Mouse (Mus musculus): ENCODE results near the gene Itgb2l. TPM values are rescaled to one million over a fixed set of nuclear protein-coding genes. Genes with fewer than 3 reads are reported as not detected.

The Itgb2l gene
- polyA plus RNA-seq, 1 experiment from 2014 or later, result 0.23 TPM

- no peak overlapping the region for H3K4me3 ChIP-seq (ENCODE audit: low read depth, low read length)
- no peaks in the 10 kb centered on the region for H3K27me3 ChIP-seq (ENCODE audit: control insufficient read depth, insufficient read depth, low read length)
- no peaks in the 10 kb centered on the region for H3K9me3 ChIP-seq (ENCODE audit: control insufficient read depth, low read length)
- H3K4me2 ChIP-seq (replicated peaks; ENCODE audit: low read depth), result no peak overlapping the region
- WGBS, result 83% methylated on average over 8 of the region's 8 CpGs
- H3K36me3 ChIP-seq (ENCODE audit: control insufficient read depth, insufficient read depth, low read length), result no peaks in the 10 kb centered on the region
- TF ChIP-seq EP300 (optimal IDR thresholded peaks at IDR 0.05), result no peak
- no peak for TF ChIP-seq CTCF (IDR thresholded peaks at IDR 0.05; ENCODE audit: low read depth)
- DNase-seq (ENCODE audit: low spot score) (no peak), ATAC-seq (ENCODE audit: low FRiP score, low TSS enrichment) (no peak)
- no peak overlapping the region for H3K9ac ChIP-seq (ENCODE audit: low read length)
- H3K27ac ChIP-seq (replicated peaks), result no peak overlapping the region
- H3K4me1 ChIP-seq (replicated peaks; ENCODE audit: control insufficient read depth, insufficient read depth), result no peaks in the 10 kb centered on the region
These were observed 2.5 kb downstream of the Itgb2l start for GRCm38 (mm10) chr16:96440871-96441270.

- H3K4me3 ChIP-seq (ENCODE audit: low read depth, low read length), result no peak overlapping the region
- no peaks in the 10 kb centered on the region for H3K4me1 ChIP-seq (replicated peaks; ENCODE audit: control insufficient read depth, insufficient read depth)
- WGBS, result 74% methylated on average over 4 of the region's 4 CpGs
- DNase-seq (ENCODE audit: low spot score) (no peak), ATAC-seq (ENCODE audit: low FRiP score, low TSS enrichment) (no peak)
- no peak overlapping the region for H3K4me2 ChIP-seq (replicated peaks; ENCODE audit: low read depth)
- no peak overlapping the region for H3K9ac ChIP-seq (ENCODE audit: low read length)
- H3K9me3 ChIP-seq (ENCODE audit: control insufficient read depth, low read length), result no peaks in the 10 kb centered on the region
- no peaks in the 10 kb centered on the region for H3K36me3 ChIP-seq (ENCODE audit: control insufficient read depth, insufficient read depth, low read length)
- no peak overlapping the region for H3K27ac ChIP-seq (replicated peaks)
- H3K27me3 ChIP-seq (ENCODE audit: control insufficient read depth, insufficient read depth, low read length), result no peaks in the 10 kb centered on the region
- TF ChIP-seq EP300 (optimal IDR thresholded peaks at IDR 0.05), result no peak
These were observed 3.7 kb downstream of the Itgb2l start for GRCm38 (mm10) chr16:96439682-96440081.

- Histone ChIP-seq H3K4me3 (ENCODE audit: low read depth, low read length) (no peak overlapping the region), H3K27me3 (ENCODE audit: control insufficient read depth, insufficient read depth, low read length) (no peaks in the 10 kb centered on the region), H3K4me1 (replicated peaks; ENCODE audit: control insufficient read depth, insufficient read depth) (no peaks in the 10 kb centered on the region), H3K36me3 (ENCODE audit: control insufficient read depth, insufficient read depth, low read length) (no peaks in the 10 kb centered on the region), H3K9ac (ENCODE audit: low read length) (no peak overlapping the region), H3K4me2 (replicated peaks; ENCODE audit: low read depth) (no peak overlapping the region), H3K9me3 (ENCODE audit: control insufficient read depth, low read length) (no peaks in the 10 kb centered on the region), H3K27ac (replicated peaks) (no peak overlapping the region)
- 84% methylated on average over 5 of the region's 5 CpGs for WGBS
- no peak for ATAC-seq (ENCODE audit: low FRiP score, low TSS enrichment)
- no peak for TF ChIP-seq CTCF (IDR thresholded peaks at IDR 0.05; ENCODE audit: low read depth)
- TF ChIP-seq EP300 (optimal IDR thresholded peaks at IDR 0.05), result no peak
- no peak for DNase-seq (ENCODE audit: low spot score)
These were observed 4.5 kb downstream of the Itgb2l start for GRCm38 (mm10) chr16:96438946-96439345.

GRCm38 (mm10) chr16:96434024-96434785 lies 9.2 kb downstream of the Itgb2l start:
- Histone ChIP-seq H3K27ac (replicated peaks) (no peak overlapping the region), H3K4me3 (ENCODE audit: low read depth, low read length) (no peak overlapping the region), H3K4me1 (replicated peaks; ENCODE audit: control insufficient read depth, insufficient read depth) (no peaks in the 10 kb centered on the region), H3K27me3 (ENCODE audit: control insufficient read depth, insufficient read depth, low read length) (no peaks in the 10 kb centered on the region), H3K4me2 (replicated peaks; ENCODE audit: low read depth) (no peak overlapping the region), H3K9me3 (ENCODE audit: control insufficient read depth, low read length) (no peaks in the 10 kb centered on the region), H3K9ac (ENCODE audit: low read length) (no peak overlapping the region), H3K36me3 (ENCODE audit: control insufficient read depth, insufficient read depth, low read length) (no peaks in the 10 kb centered on the region)
- DNase-seq (ENCODE audit: low spot score) (no peak), ATAC-seq (ENCODE audit: low FRiP score, low TSS enrichment) (peak; percentile 28; the same call in 1 of the 2 replicates)
- TF ChIP-seq EP300 (optimal IDR thresholded peaks at IDR 0.05) (no peak), CTCF (IDR thresholded peaks at IDR 0.05; ENCODE audit: low read depth) (no peak)
- WGBS, result 54% methylated on average over 3 of the region's 3 CpGs

- ATAC-seq (ENCODE audit: low FRiP score, low TSS enrichment), result no peak
These were observed 10.2 kb downstream of the Itgb2l start for GRCm38 (mm10) chr16:96433266-96433665.

GRCm38 (mm10) chr16:96429046-96429445 lies 14.4 kb downstream of the Itgb2l start:
- no peak for TF ChIP-seq EP300 (optimal IDR thresholded peaks at IDR 0.05)
- TF ChIP-seq CTCF (IDR thresholded peaks at IDR 0.05; ENCODE audit: low read depth), result no peak
- no peak overlapping the region for H3K4me3 ChIP-seq (ENCODE audit: low read depth, low read length)
- no peaks in the 10 kb centered on the region for H3K36me3 ChIP-seq (ENCODE audit: control insufficient read depth, insufficient read depth, low read length)
- no peaks in the 10 kb centered on the region for H3K9me3 ChIP-seq (ENCODE audit: control insufficient read depth, low read length)
- no peak for DNase-seq (ENCODE audit: low spot score)
- H3K27ac ChIP-seq (replicated peaks), result no peak overlapping the region
- 61% methylated on average over 3 of the region's 3 CpGs for WGBS
- no peak overlapping the region for H3K4me2 ChIP-seq (replicated peaks; ENCODE audit: low read depth)
- no peak overlapping the region for H3K9ac ChIP-seq (ENCODE audit: low read length)
- no peaks in the 10 kb centered on the region for H3K27me3 ChIP-seq (ENCODE audit: control insufficient read depth, insufficient read depth, low read length)
- H3K4me1 ChIP-seq (replicated peaks; ENCODE audit: control insufficient read depth, insufficient read depth), result no peaks in the 10 kb centered on the region
- ATAC-seq (ENCODE audit: low FRiP score, low TSS enrichment), result no peak

More at GRCm38 (mm10) chr16:96433266-96433665, 10.2 kb downstream of the Itgb2l start:
- Histone ChIP-seq H3K27me3 (ENCODE audit: control insufficient read depth, insufficient read depth, low read length) (no peaks in the 10 kb centered on the region), H3K4me1 (replicated peaks; ENCODE audit: control insufficient read depth, insufficient read depth) (no peaks in the 10 kb centered on the region), H3K9me3 (ENCODE audit: control insufficient read depth, low read length) (no peaks in the 10 kb centered on the region), H3K4me3 (ENCODE audit: low read depth, low read length) (no peak overlapping the region), H3K36me3 (ENCODE audit: control insufficient read depth, insufficient read depth, low read length) (no peaks in the 10 kb centered on the region), H3K9ac (ENCODE audit: low read length) (no peak overlapping the region), H3K4me2 (replicated peaks; ENCODE audit: low read depth) (no peak overlapping the region), H3K27ac (replicated peaks) (no peak overlapping the region)
- DNase-seq (ENCODE audit: low spot score), result no peak
- TF ChIP-seq EP300 (optimal IDR thresholded peaks at IDR 0.05) (no peak), CTCF (IDR thresholded peaks at IDR 0.05; ENCODE audit: low read depth) (no peak)
- WGBS, result 87% methylated on average over 10 of the region's 10 CpGs

All from stomach, postnatal 0 days (tissue).